Mouse (Mus musculus): Measurements from ENCODE around the gene Slc7a6os. TPM values are rescaled to one million over a fixed set of nuclear protein-coding genes. Genes with fewer than 3 reads are reported as not detected.

The Slc7a6os gene
- polyA plus RNA-seq (2015; fragmentation: Nextera tagmentation; extraction: Ambion mirVana): 20.1 and 21.1 TPM in 2 replicates

- Histone ChIP-seq H3K27ac (ENCODE audit: low read length) (peak within 1 kb of the TSS; percentile 86), H3K27me3 (ENCODE audit: control insufficient read depth, insufficient read depth, low read length) (no peaks in the 10 kb centered on the region), H3K9ac (ENCODE audit: low read length) (peak within 1 kb of the TSS; percentile 89), H3K36me3 (ENCODE audit: control insufficient read depth, insufficient read depth) (peaks cover 5% of the 10 kb centered on the region; the same call in 1 of the 2 replicates), H3K9me3 (replicated peaks; ENCODE audit: control insufficient read depth, low read length) (no peaks in the 10 kb centered on the region), H3K4me2 (ENCODE audit: low read depth, low read length) (peak within 1 kb of the TSS; percentile 79), H3K4me1 (ENCODE audit: control insufficient read depth, insufficient read depth, low read length) (peaks cover 10% of the 10 kb centered on the region), H3K4me3 (ENCODE audit: low read length) (peak within 1 kb of the TSS; percentile 73)
- ATAC-seq (replicated peaks; ENCODE audit: extremely low read depth, insufficient read depth, low FRiP score): peak; percentile 99
- WGBS: under 1% methylated on average over 52 of the region's 52 CpGs
Measured at GRCm38 (mm10) chr8:106210821-106211345, at the start of gene Slc7a6os, which contains the start of gene Prmt7. Slc7a6os (minus strand) TSS chr8:106210935. Prmt7 (plus strand) TSS chr8:106210936.

- Histone ChIP-seq H3K27me3 (ENCODE audit: control insufficient read depth, insufficient read depth, low read length) (no peaks in the 10 kb centered on the region), H3K27ac (ENCODE audit: low read length) (no peak overlapping the region), H3K4me3 (ENCODE audit: low read length) (no peak overlapping the region), H3K4me1 (ENCODE audit: control insufficient read depth, insufficient read depth, low read length) (peaks cover 10% of the 10 kb centered on the region), H3K9ac (ENCODE audit: low read length) (no peak overlapping the region), H3K9me3 (replicated peaks; ENCODE audit: control insufficient read depth, low read length) (no peaks in the 10 kb centered on the region), H3K36me3 (ENCODE audit: control insufficient read depth, insufficient read depth) (no peaks in the 10 kb centered on the region; the same call in 1 of the 2 replicates), H3K4me2 (ENCODE audit: low read depth, low read length) (no peak overlapping the region)
- WGBS: 84% methylated on average over 10 of the region's 10 CpGs
- ATAC-seq (replicated peaks; ENCODE audit: extremely low read depth, insufficient read depth, low FRiP score): no peak
Measured at GRCm38 (mm10) chr8:106259579-106260255, 49.0 kb upstream of the Slc7a6os start.

- Histone ChIP-seq H3K36me3 (ENCODE audit: control insufficient read depth, insufficient read depth) (no peaks in the 10 kb centered on the region; the same call in 1 of the 2 replicates), H3K4me1 (ENCODE audit: control insufficient read depth, insufficient read depth, low read length) (peaks cover 10% of the 10 kb centered on the region), H3K4me3 (ENCODE audit: low read length) (no peak overlapping the region), H3K9ac (ENCODE audit: low read length) (no peak overlapping the region), H3K9me3 (replicated peaks; ENCODE audit: control insufficient read depth, low read length) (no peaks in the 10 kb centered on the region), H3K27me3 (ENCODE audit: control insufficient read depth, insufficient read depth, low read length) (no peaks in the 10 kb centered on the region), H3K4me2 (ENCODE audit: low read depth, low read length) (no peak overlapping the region), H3K27ac (ENCODE audit: low read length) (no peak overlapping the region)
- no peak for ATAC-seq (replicated peaks; ENCODE audit: extremely low read depth, insufficient read depth, low FRiP score)
- 52% methylated on average over 1 of the region's 1 CpGs for WGBS
Measured at GRCm38 (mm10) chr8:106258169-106258568, 47.4 kb upstream of the Slc7a6os start.

- no peak overlapping the region for H3K4me2 ChIP-seq (ENCODE audit: low read depth, low read length)
- H3K27ac ChIP-seq (ENCODE audit: low read length): no peak overlapping the region
- H3K9me3 ChIP-seq (replicated peaks; ENCODE audit: control insufficient read depth, low read length): no peaks in the 10 kb centered on the region
- no peak overlapping the region for H3K9ac ChIP-seq (ENCODE audit: low read length)
- no peak overlapping the region for H3K4me3 ChIP-seq (ENCODE audit: low read length)
- no peaks in the 10 kb centered on the region for H3K4me1 ChIP-seq (ENCODE audit: control insufficient read depth, insufficient read depth, low read length)
- 59% methylated on average over 4 of the region's 4 CpGs for WGBS
- ATAC-seq (replicated peaks; ENCODE audit: extremely low read depth, insufficient read depth, low FRiP score): no peak
- H3K36me3 ChIP-seq (ENCODE audit: control insufficient read depth, insufficient read depth): peaks cover 41% of the 10 kb centered on the region
- no peaks in the 10 kb centered on the region for H3K27me3 ChIP-seq (ENCODE audit: control insufficient read depth, insufficient read depth, low read length)
Measured at GRCm38 (mm10) chr8:106250186-106250585, 39.5 kb upstream of the Slc7a6os start.

- H3K9me3 ChIP-seq (replicated peaks; ENCODE audit: control insufficient read depth, low read length): no peaks in the 10 kb centered on the region
- peaks cover 23% of the 10 kb centered on the region for H3K36me3 ChIP-seq (ENCODE audit: control insufficient read depth, insufficient read depth)
- H3K9ac ChIP-seq (ENCODE audit: low read length): no peak overlapping the region
- 80% methylated on average over 5 of the region's 5 CpGs for WGBS
- no peak overlapping the region for H3K27ac ChIP-seq (ENCODE audit: low read length)
- H3K4me3 ChIP-seq (ENCODE audit: low read length): no peak overlapping the region
- no peaks in the 10 kb centered on the region for H3K4me1 ChIP-seq (ENCODE audit: control insufficient read depth, insufficient read depth, low read length)
- H3K27me3 ChIP-seq (ENCODE audit: control insufficient read depth, insufficient read depth, low read length): no peaks in the 10 kb centered on the region
- no peak overlapping the region for H3K4me2 ChIP-seq (ENCODE audit: low read depth, low read length)
- no peak for ATAC-seq (replicated peaks; ENCODE audit: extremely low read depth, insufficient read depth, low FRiP score)
Measured at GRCm38 (mm10) chr8:106237106-106237505, 26.4 kb upstream of the Slc7a6os start.

GRCm38 (mm10) chr8:106234567-106235261 is 24.0 kb upstream of the Slc7a6os start:
- H3K9me3 ChIP-seq (replicated peaks; ENCODE audit: control insufficient read depth, low read length): no peaks in the 10 kb centered on the region
- no peaks in the 10 kb centered on the region for H3K27me3 ChIP-seq (ENCODE audit: control insufficient read depth, insufficient read depth, low read length)
- H3K36me3 ChIP-seq (ENCODE audit: control insufficient read depth, insufficient read depth): peaks cover 26% of the 10 kb centered on the region
- 85% methylated on average over 17 of the region's 17 CpGs for WGBS
- H3K9ac ChIP-seq (ENCODE audit: low read length): no peak overlapping the region
- H3K27ac ChIP-seq (ENCODE audit: low read length): no peak overlapping the region
- no peak for ATAC-seq (replicated peaks; ENCODE audit: extremely low read depth, insufficient read depth, low FRiP score)
- no peaks in the 10 kb centered on the region for H3K4me1 ChIP-seq (ENCODE audit: control insufficient read depth, insufficient read depth, low read length)
- H3K4me2 ChIP-seq (ENCODE audit: low read depth, low read length): no peak overlapping the region
- no peak overlapping the region for H3K4me3 ChIP-seq (ENCODE audit: low read length)

- no peaks in the 10 kb centered on the region for H3K4me1 ChIP-seq (ENCODE audit: control insufficient read depth, insufficient read depth, low read length)
- no peak overlapping the region for H3K4me2 ChIP-seq (ENCODE audit: low read depth, low read length)
- peaks cover 30% of the 10 kb centered on the region for H3K36me3 ChIP-seq (ENCODE audit: control insufficient read depth, insufficient read depth)
- WGBS: 75% methylated on average over 3 of the region's 3 CpGs
- no peak overlapping the region for H3K9ac ChIP-seq (ENCODE audit: low read length)
- H3K4me3 ChIP-seq (ENCODE audit: low read length): no peak overlapping the region
- H3K27ac ChIP-seq (ENCODE audit: low read length): no peak overlapping the region
- H3K9me3 ChIP-seq (replicated peaks; ENCODE audit: control insufficient read depth, low read length): no peaks in the 10 kb centered on the region
- ATAC-seq (replicated peaks; ENCODE audit: extremely low read depth, insufficient read depth, low FRiP score): no peak
- H3K27me3 ChIP-seq (ENCODE audit: control insufficient read depth, insufficient read depth, low read length): no peaks in the 10 kb centered on the region
Measured at GRCm38 (mm10) chr8:106232751-106233150, 22.0 kb upstream of the Slc7a6os start.

GRCm38 (mm10) chr8:106231536-106231935 is 20.8 kb upstream of the Slc7a6os start:
- Histone ChIP-seq H3K9me3 (replicated peaks; ENCODE audit: control insufficient read depth, low read length) (no peaks in the 10 kb centered on the region), H3K36me3 (ENCODE audit: control insufficient read depth, insufficient read depth) (peaks cover 30% of the 10 kb centered on the region), H3K27ac (ENCODE audit: low read length) (no peak overlapping the region), H3K4me1 (ENCODE audit: control insufficient read depth, insufficient read depth, low read length) (no peaks in the 10 kb centered on the region), H3K4me2 (ENCODE audit: low read depth, low read length) (no peak overlapping the region), H3K27me3 (ENCODE audit: control insufficient read depth, insufficient read depth, low read length) (no peaks in the 10 kb centered on the region), H3K9ac (ENCODE audit: low read length) (no peak overlapping the region), H3K4me3 (ENCODE audit: low read length) (no peak overlapping the region)
- 86% methylated on average over 7 of the region's 7 CpGs for WGBS
- no peak for ATAC-seq (replicated peaks; ENCODE audit: extremely low read depth, insufficient read depth, low FRiP score)

GRCm38 (mm10) chr8:106226589-106226988 is 15.9 kb upstream of the Slc7a6os start:
- no peak for ATAC-seq (replicated peaks; ENCODE audit: extremely low read depth, insufficient read depth, low FRiP score)
- no peak overlapping the region for H3K27ac ChIP-seq (ENCODE audit: low read length)
- H3K4me1 ChIP-seq (ENCODE audit: control insufficient read depth, insufficient read depth, low read length): no peaks in the 10 kb centered on the region
- 34% methylated on average over 9 of the region's 9 CpGs for WGBS
- H3K27me3 ChIP-seq (ENCODE audit: control insufficient read depth, insufficient read depth, low read length): no peaks in the 10 kb centered on the region
- H3K9ac ChIP-seq (ENCODE audit: low read length): no peak overlapping the region
- no peaks in the 10 kb centered on the region for H3K9me3 ChIP-seq (replicated peaks; ENCODE audit: control insufficient read depth, low read length)
- H3K4me2 ChIP-seq (ENCODE audit: low read depth, low read length): no peak overlapping the region
- peaks cover 40% of the 10 kb centered on the region for H3K36me3 ChIP-seq (ENCODE audit: control insufficient read depth, insufficient read depth)
- H3K4me3 ChIP-seq (ENCODE audit: low read length): no peak overlapping the region
